Mouse (Mus musculus): ENCODE results near the gene Zfp668.

Gene Zfp668

DNA sequence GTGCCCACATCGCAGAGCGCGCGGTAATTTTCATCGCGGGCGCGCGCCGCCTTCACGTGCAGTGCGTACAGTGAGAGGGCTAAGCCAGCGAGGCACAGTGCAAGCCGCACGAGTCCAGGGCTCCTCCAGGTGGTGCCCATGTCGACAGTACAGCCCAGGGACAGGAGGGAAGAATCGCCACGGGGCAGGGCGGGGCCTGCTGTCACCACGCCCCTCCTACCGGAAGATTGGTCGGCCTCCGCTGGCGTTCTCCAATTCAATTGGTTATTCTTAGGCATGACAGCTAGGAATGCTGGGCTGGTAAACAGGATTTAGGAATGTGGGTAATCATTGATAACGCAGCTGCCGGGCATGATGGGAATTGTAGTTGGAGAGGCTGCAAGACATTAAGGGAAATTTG is 18.8 kb upstream of the Zfp668 start, which contains the start of the genes Gm21974 and Vkorc1:
Gm21974 (minus strand) TSS at position 13 of the 400 bp plus-strand sequence.
Vkorc1 (minus strand) TSS at position 176 of the 400 bp plus-strand sequence.
- DNase-seq (ENCODE audit: low spot score): peak; percentile 96

DNA sequence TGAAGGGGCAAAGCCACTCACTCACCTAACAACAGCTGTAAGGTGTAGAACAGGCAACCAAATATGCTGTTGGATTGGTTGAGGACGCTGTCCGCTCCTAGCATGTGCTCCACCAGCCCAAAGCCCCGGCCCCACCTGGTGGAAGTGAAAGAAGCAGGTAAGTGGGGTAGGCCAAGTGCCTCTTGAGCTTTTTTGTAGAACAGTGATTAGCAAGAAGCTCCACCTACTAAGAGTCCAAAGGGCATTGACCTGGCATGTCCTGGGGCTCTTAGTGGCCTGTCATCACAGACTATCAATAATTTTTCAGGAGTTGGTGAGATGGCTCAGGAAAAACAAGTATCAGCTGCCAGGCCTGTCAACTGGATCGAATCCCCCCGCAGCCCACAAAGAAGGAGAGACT is 17.9 kb upstream of the Zfp668 start:
- no peak for DNase-seq (ENCODE audit: low spot score)

DNA sequence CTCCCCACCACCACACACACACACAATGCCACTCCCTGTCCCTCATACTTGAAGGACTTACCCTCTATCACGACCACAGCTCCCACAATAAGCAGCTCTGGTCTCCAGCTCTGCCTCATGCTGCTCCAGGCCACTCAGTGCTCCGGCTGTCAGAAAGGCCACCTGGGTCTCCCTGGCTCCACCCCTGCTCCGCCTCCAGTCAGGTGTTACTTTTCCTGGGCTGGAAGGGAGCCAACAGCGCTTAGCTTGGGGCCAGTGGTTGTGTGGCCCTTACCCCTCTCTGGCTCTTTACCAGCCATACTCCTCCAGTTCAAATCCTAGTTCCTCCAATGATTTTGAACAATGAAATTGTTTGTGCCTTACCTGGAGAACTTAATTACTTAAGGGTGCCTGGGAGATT is 14.2 kb upstream of the Zfp668 start, which contains the start of gene Prss53:
Prss53 (minus strand) TSS at position 173 of the 400 bp plus-strand sequence.
- DNase-seq (ENCODE audit: low spot score): no peak

DNA sequence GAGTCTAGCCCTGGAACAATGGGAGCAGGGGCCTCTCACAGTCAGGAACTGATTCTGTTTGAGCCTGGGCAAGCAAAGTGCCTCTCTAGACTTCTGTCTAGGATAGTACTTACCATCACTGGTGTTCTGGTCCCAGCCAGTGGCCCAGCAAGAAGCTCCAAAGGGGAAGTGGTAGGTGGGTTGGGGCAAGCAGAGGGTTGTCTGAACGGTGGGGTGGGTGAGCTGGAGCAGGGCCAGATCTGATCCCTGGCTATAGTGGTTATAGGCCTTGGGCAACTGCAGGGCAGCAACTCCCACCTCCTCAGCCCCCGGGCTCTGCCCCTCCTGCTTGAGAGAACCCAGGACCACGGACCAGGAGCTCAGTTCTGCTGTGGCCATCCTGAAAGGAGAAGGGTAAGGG is 12.2 kb upstream of the Zfp668 start:
- no peak for DNase-seq (ENCODE audit: low spot score)

DNA sequence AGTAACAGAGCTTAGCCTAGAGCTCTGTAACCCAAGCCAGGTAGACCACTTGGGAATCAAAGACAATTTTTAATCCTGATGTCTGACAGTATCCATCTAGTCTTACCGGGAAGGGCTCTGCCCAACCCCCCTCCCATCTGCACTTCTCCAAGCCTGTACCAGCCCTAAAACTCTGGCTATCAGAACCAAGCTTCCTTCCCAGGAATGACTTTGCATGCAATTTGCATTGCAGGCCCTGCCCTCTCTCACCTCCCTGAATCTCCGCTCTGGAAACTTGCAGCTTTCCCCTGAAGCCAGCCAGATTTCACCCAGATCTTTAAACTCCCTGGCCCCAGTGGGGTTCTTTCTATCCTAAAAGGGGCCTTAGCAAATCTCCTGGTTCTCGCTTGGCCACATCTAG is 11.2 kb upstream of the Zfp668 start:
- no peak for DNase-seq (ENCODE audit: low spot score)

DNA sequence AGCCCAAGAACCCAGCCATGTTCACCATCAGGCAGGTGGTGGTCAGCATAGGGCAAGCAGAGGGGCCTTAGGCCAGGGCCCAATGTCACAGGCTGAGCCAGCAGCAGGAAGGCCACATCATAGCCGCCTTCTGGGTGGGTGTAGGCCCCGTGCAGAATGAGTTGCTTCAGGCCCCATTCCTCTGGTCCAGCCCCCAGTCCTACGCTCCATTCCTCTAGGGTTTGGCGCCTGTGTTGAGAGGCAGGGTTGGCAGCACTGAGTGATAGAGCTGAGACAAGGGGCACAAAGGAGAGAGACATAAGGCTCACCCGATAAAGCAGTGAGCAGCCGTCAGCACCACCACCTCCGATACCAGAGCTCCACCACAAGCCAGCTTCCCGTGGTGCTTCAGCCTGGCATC is 10.6 kb upstream of the Zfp668 start:
- no peak for DNase-seq (ENCODE audit: low spot score)

DNA sequence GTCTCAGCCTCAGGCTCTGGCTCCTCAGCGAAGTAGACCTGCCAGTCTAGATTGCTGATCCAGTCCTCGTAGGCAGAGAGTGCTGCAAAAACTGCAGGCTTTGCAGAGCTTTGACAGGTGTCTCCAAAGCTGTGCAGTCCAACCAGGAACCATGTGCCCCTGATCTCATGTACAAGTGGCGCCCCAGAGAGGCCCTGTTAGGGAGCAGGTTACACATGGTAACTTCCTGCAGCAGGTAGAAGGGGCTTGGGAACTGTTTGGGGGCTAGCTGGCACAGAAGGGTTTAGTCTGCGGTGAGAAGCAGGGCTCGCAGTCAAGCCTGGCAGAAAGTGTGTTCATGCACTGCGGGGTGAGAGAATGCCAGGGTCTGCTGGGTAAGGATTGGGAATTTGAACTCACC is 9.9 kb upstream of the Zfp668 start:
- no peak for DNase-seq (ENCODE audit: low spot score)

DNA sequence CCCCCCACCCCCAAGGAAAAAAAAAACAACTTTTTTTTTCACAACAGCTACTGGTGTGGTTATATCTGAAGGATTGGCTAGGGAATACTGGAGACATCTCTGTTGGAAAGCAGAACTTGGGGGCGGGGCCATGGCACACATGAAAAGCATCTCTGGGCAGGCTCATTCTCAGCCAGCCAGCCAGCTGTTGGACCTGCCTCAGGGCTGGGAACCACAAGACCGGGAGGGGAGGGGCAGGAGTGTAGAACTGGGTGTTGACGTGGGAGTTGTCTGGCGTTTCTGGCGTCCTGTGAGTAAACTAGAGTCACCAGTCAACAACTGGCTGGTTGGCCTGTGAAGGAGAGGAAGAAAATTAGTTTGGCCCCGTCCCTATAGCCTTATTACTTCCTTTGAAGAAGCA is 9.3 kb upstream of the Zfp668 start:
- peak; percentile 55 for DNase-seq (ENCODE audit: low spot score)

DNA sequence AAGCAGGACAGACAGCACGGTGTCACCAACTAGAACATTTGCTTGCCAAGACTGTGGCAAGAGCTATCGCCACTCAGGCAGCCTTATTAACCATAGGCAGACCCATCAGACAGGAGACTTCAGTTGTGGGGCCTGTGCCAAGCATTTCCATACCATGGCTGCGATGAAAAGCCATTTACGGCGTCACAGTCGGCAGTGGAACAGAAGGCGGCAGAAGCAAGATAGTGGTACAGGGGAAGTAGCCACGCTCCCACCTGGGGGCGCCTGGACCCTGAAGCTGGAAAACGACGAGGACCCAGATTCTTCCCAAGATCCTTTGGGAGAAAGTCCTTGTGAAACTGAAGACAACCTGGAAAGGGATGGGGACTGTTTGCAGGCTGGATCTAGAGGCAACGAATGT is 3.8 kb upstream of the Zfp668 start:
- no peak for DNase-seq (ENCODE audit: low spot score)

DNA sequence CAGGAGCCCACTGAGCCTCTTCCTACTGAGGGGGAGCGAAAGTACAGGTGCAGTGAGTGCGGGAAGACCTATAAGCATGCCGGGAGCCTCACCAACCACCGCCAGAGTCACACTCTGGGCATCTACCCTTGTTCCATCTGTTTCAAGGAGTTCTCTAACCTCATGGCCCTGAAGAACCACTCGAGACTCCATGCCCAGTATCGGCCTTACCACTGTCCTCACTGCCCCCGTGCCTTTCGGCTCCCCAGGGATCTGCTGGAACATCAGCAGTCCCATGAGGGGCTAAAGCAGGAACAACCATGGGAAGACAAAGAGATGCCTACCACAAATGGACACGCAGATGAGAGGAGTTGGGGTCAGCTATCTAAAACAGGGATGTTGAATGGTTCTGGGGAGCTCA is 2.7 kb upstream of the Zfp668 start:
- DNase-seq (ENCODE audit: low spot score): no peak

DNA sequence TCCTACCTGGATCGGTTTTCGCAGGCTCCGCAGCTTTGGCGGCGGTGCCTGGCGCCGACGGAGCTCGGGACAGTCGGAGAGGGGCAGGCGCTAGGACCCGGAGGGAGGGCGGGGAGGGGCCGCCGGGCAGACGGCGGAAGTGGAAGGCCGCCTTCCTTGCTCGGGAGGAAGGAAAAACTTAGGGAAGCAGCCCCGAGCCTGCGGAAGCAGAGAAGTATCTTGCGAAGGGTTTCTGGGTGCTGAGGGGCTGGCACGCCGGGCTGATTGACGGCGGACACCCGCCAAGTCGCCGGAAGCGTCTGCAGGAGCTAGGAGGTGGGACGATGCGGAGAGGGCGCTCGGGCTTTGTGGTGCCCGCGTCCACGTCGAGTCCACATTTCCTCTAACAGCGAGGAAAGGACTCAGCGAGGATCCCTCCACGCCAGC is 574 bp downstream of the Zfp668 start, which contains the start of gene Zfp646:
Zfp646 (plus strand) TSS at position 181 of the 426 bp plus-strand sequence.
- peak; percentile 68 for DNase-seq (ENCODE audit: low spot score)

DNA sequence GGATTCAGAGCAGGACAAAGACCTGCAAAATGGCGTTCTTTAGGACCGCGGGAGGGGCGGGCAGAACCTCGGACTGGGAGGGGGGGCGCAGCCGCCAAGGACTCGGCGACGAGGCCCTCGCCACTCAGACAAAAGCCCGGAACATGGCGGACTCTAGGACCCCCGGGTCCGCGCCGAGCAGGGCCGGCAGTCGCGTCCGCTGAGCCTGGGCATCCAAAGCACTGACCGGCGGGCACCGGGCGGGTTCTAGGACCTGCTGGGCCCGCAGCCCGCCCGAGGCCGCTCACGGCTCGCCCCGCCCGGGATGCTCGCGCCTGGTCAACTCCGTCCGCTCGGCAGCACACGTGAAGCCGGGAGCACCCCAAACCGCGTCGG is 1.0 kb downstream of the Zfp668 start:
- peak; percentile 93 for DNase-seq (ENCODE audit: low spot score)

DNA sequence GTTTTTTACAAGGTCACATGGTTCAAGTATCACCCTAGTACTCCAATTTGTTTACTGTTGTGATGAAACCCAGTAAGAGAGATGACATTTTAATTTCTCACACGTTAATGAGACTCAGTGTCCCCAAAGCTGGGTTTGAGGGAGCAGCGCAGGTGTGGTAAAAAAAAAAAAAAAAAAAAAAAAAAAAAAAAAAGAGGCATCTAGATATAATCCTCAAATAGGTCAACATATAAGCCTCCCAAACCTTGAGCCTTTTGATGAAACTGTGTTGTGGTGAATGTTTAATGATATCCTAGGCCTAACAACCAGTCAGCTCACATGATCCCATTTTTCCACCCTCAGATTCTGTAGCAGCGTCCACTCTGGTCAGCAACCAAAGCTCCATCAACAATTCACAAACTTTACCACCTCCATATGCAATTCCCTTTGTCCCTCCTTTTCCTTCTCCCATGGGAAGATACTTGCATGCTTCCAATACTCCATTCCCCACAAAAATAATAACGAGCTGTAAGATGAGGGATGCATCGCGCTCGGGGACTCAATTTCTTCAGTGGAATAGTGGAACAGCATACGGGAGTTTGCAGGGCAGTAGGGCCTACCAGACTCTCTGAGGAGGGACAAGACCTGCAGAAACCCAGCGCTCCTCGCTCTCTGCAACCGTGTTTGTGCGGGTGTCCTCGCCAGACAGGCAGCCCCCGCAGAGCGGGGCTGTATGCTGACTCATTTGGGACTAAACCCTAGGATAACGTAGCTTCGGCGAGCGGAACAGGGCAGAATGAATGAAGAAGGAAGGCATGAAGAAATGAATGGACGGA is 1.6 kb downstream of the Zfp668 start:
- no peak for DNase-seq (ENCODE audit: low spot score)

DNA sequence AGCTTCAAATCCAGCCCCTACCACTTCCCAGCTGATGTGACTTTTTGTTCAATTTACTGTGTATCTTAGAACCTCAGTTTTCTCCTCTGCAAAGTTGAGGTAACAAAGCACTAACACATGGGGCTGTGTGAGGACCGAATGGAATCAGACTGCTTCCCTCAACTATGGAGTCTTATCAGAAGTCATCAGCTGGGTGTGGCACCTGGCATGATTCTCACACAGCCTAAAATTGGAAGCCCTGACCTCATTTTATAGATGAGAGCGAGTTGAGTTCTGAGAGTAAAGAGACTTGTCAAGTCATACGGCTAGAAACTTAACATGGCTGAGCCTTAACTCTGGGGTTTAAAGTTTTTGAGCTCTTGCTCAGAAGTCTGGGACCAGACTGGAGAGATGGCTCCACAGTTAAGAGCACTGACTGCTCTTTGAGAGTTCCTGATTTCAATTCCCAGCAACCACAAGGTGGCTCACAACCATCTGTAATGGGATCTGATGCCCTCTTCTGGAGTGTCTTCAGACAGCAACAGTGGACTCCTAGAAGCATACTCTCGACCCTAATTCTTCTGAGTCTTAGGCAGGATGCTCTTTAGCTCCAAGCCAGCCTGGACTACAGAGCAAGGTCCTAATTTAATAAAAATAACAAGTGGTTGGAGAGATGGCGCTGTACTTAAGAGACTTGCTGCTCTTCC is 6.3 kb downstream of the Zfp668 start:
- no peak for DNase-seq (ENCODE audit: low spot score)

DNA sequence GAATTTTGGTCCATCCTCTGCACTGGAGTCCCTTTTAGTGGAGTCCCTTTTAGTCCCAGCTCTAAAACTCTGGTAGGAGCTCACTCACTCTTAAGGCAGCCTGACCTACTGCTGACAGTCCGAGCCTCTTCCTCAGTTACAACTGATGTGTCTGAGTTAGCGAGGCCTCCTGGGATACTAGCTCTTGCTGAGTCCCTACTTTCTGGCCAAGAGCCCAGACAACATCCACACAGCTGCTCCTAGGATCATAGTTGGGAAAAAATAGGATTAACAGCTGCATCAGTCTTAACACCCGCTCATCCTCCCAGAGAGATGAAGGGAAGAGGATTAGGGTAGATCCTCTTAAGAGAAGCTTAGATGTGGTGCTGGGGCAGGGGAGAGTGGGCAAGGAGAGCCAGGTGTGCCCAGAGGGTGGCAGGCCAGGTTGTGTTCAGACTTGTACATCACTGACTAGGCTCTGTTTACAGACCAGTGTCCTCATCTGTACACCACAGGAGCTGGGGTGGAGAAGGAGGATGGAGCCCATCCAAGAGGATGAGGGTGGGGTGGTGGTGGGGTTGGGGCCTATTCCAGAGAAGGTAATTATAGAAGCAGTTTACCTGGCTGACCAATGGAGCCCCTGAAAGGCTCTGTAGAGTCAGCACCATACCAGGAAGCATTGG is 7.3 kb downstream of the Zfp668 start:
- DNase-seq (ENCODE audit: low spot score): no peak

DNA sequence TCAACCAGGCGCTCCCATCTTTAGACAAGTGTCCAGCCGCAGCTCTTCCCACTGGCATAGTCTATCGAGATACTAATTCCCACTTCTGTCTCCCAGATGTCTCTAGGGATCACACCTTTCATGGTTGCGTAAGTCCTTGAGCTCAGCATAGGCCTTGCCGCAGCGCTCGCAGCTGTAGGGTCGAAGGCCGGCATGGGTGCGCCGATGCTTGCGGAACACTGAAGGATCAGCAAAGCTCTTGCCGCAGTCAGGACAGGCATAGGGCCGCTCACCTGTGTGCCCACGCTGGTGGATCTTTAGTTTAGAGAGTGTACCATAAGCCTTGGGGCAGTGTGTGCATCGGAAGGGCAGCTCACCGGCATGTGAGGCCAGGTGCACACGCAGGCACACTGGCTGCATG is 9.0 kb downstream of the Zfp668 start:
- no peak for DNase-seq (ENCODE audit: low spot score)

DNA sequence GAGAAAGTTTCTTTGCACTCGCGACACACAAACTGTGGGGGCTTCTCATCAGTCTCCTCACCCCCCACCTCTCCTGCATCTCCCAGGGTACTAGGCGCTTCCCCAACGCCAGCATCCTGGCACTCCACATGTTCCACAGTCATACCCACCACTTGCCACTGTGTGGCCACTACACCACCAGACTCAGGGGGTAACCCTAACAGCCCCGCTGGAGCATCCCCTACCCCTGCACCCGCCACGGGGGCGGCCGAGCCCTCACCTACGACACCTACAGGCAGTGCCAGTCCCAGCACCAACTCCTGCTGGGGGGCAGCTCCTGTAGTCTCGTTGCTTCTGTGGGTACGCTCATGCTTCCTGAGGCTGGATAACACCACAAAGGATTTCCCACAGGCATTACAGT is 10.2 kb downstream of the Zfp668 start:
- no peak for DNase-seq (ENCODE audit: low spot score)

DNA sequence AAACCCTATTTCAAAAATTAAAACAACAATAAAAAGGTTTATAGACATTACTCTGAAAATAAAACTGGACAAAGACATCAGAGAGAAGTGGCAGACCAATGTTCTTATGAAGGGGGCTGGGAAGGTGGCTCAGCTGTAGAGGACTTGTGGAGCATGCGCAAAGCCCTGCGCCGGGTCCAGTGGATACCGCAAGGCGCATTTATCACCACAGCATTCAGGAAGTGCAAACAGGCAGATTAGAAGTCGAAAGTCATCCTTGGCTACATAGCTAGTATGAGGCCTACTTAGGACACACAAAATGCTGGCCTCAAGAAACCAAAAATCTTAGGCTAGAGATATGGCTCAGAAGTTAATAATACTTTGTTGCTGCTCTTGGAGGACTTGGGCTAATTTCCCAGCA is 18.4 kb downstream of the Zfp668 start:
- no peak for DNase-seq (ENCODE audit: low spot score)

DNA sequence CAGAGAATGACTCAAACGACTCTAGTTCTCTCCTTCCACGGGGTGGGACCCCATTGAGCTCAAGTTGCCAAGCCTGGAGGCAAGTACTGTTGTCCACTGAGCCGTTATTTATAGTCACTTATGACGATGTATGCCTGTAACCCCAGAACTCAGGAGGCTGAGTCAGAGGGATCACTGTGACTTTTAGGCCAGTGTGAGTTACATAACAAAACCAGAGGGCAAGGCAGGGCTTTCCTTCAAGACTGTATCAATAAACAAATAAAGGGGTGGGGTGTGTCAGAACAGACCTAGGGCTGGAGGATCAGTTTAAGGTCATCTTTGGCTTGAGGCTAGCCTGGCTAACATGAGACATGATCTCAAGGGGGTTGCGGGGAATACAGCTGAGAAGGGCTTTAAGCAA is 25.7 kb downstream of the Zfp668 start:
- no peak for DNase-seq (ENCODE audit: low spot score)

DNA sequence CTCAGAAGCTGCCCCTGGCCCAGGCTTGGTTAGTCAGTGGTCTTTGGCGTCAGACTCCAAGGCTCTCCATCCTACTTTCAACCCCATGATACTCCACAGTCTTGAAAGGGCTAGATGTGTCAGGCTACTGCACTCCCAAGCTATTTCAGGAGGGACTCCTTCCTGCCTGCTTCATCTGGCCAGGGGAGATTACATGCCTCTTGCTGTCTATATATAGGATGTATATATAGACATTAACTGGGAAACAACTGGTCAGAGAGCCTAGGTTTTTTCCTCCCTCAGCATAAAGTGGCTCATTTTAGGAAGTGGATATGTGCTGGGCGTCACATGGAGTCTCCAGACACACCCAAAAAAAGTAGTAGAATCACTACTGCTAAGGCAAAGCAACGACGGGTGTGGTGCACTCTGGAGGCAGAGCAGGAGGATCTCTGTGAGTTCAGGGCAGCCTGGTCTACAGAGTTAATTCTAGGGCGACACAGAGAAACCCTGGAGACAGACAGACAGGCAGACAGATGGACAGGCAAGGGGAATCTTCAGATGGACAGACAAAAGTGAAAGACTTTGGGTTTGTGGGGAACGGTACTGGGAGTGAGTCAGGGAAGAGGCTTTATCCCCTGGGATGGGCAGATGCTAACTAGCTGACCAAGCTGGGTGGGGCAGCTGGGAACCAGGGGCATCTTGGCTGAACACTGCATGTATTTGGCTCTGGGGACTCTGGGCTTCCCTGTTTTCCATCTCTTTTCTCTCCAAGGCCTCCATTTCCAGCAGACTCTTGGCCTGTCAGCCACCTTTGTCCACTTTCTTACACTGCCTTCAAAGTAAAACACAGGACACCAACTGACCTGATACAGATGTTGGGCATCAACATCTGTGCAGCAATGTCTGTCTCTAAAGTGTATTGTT is 26.4 kb downstream of the Zfp668 start:
- DNase-seq (ENCODE audit: low spot score): no peak

DNA sequence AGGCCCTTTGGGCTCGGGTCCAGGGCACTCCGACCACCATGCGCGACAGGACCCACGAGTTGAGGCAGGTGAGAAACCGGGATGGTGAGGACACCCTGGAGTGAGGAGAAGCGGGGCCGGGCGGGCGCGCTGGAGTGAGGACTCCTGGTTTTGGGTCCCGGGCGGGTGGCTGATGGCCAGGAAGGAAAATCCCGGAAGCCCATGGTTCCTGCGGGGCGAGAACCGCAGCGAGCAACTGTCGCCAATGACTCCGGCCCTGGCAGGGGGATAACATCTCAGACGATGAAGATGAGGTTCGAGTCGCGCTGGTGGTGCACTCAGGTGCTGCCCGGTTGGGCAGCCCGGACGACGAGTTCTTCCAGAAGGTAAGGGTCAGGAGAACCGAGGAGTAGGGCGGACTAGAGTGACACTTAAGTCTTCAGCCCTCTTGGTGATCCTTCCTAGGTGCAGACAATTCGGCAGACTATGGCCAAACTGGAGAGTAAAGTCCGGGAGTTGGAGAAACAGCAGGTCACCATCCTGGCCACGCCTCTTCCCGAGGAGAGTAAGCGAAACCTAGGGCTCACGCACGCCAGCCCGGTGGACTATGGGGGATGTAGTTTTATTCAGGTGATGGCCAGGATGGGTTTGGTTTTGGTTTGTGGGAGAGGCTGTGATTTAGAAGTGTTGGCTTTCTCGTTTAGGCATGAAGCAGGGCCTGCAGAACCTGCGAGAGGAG is 34.5 kb downstream of the Zfp668 start:
- DNase-seq (ENCODE audit: low spot score): peak; percentile 80

Data from layer of hippocampus, adult 11-12 months (tissue).